Comparison of ENCODE assay signal across 17 mouse cellular contexts in the genomic region with DNA sequence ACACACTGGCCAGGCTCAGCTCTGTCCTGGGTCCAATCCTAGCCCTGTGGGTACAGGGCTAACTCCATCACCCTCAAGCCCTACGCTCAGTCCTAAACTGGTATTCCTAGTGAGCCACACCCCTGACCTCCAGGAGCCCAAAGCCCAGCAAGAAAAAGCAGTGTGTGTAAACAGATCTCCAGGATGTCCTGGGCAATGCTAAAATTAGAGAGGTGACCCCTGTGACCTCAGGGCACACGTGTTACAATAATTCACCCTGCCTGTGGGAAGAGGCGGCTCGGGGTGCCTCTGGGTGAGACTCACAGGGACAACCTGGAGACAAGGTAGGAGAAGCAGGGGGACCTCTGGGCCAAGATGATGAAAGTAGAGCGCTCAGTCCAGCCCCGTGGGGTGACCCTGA. TPM values are rescaled to one million over a fixed set of nuclear protein-coding genes. Genes with fewer than 3 reads are reported as not detected.
DNase-seq lines count a peak whose midpoint lies in the region; ATAC-seq and TF ChIP-seq lines count a peak whose summit lies in the region.
"Had no signal": no experiment of that assay in that cellular context is flagged by ENCODE, and none has a peak within 500 bp of the region (broad histone marks: within the 10 kb centered on the region; RNA-seq: fewer than 3 reads in every experiment).

No protein-coding gene starts in this region.

- no peak overlapping the region for H3K4me3 ChIP-seq in intestine, embryonic 15.5 days (replicated peaks)
- H3K4me3 ChIP-seq in intestine, embryonic 16.5 days (ENCODE audit: low read length) = no peak overlapping the region
- no peak overlapping the region for H3K4me3 ChIP-seq in thymus, adult 2 months (ENCODE audit: control insufficient read depth, insufficient read depth, low read length)
- H3K4me3 ChIP-seq: forebrain, embryonic 15.5 days; limb, embryonic 15.5 days had no signal

- WGBS in intestine, embryonic 15.5 days = 45% methylated on average over 6 of the region's 6 CpGs
- 52% methylated on average over 6 of the region's 6 CpGs for WGBS in intestine, embryonic 16.5 days
- 73% methylated on average over 6 of the region's 6 CpGs for WGBS in thymus, adult 2 months

- TF ChIP-seq CTCF in thymus, adult 2 months (IDR thresholded peaks at IDR 0.05; ENCODE audit: borderline replicate concordance, control insufficient read depth, extremely low read depth, insufficient read depth, low read length, poor library complexity) = no peak

- H3K9ac ChIP-seq in intestine, embryonic 15.5 days = no peak overlapping the region
- no peak overlapping the region for H3K9ac ChIP-seq in intestine, embryonic 16.5 days (ENCODE audit: low read depth, low read length)
- H3K9ac ChIP-seq: forebrain, embryonic 15.5 days; limb, embryonic 15.5 days had no signal

- peaks cover 36% of the 10 kb centered on the region for H3K4me1 ChIP-seq in intestine, embryonic 15.5 days (replicated peaks)
- peaks cover 45% of the 10 kb centered on the region for H3K4me1 ChIP-seq in intestine, embryonic 16.5 days (ENCODE audit: control insufficient read depth, insufficient read depth, low read length)
- H3K4me1 ChIP-seq in thymus, adult 2 months (replicated peaks; ENCODE audit: control insufficient read depth, insufficient read depth, low read length) = no peaks in the 10 kb centered on the region
- H3K4me1 ChIP-seq: forebrain, embryonic 15.5 days had no signal

- H3K9me3 ChIP-seq in intestine, embryonic 15.5 days = no peaks in the 10 kb centered on the region
- no peaks in the 10 kb centered on the region for H3K9me3 ChIP-seq in intestine, embryonic 16.5 days (ENCODE audit: control insufficient read depth, low read length)
- H3K9me3 ChIP-seq: forebrain, embryonic 15.5 days; limb, embryonic 15.5 days had no signal

- peak; percentile 57 to 74 for DNase-seq in adrenal gland, adult (ENCODE audit: inconsistent age in 2 of 2, low spot score in 1 of 2)
- no peak for DNase-seq in adrenal gland, postnatal 4 days (ENCODE audit: low spot score in 2 of 2)
- DNase-seq in lung, postnatal 36 days = peak; percentile 51
- DNase-seq in lung, postnatal 4 days = no peak
- peak; percentile 63 for DNase-seq in yolk sac, embryonic 10.5 days (ENCODE audit: low spot score)
- DNase-seq in thymus, adult 2 months = no peak
- DNase-seq: heart, postnatal 10 days; midbrain, embryonic 14.5 days; right cerebral cortex, postnatal 25 days; thymus, postnatal 25 days had no signal

- no peak for ATAC-seq in intestine, embryonic 15.5 days
- ATAC-seq in intestine, embryonic 16.5 days = no peak
- ATAC-seq: activated CD4-positive, CD25-positive, alpha-beta regulatory T cell, adult 4 months; forebrain, embryonic 15.5 days; hindbrain, embryonic 16.5 days had no signal

- no peaks in the 10 kb centered on the region for H3K36me3 ChIP-seq in intestine, embryonic 15.5 days
- H3K36me3 ChIP-seq in intestine, embryonic 16.5 days (ENCODE audit: control insufficient read depth, insufficient read depth, low read length) = no peaks in the 10 kb centered on the region
- H3K36me3 ChIP-seq in thymus, adult 2 months (ENCODE audit: control insufficient read depth, insufficient read depth, low read length) = no peaks in the 10 kb centered on the region
- H3K36me3 ChIP-seq: forebrain, embryonic 15.5 days; limb, embryonic 15.5 days had no signal

- no peak for TF ChIP-seq POLR2A in thymus, adult 2 months (IDR thresholded peaks at IDR 0.05; ENCODE audit: control insufficient read depth, extremely low read depth, insufficient read depth, low read length, poor library complexity)

- peak overlapping the region; percentile 4; the same call in 1 of the 2 replicates for H3K27ac ChIP-seq in intestine, embryonic 15.5 days
- no peak overlapping the region; the same call in 1 of the 2 replicates for H3K27ac ChIP-seq in intestine, embryonic 16.5 days (ENCODE audit: low read length)
- H3K27ac ChIP-seq in thymus, adult 2 months (ENCODE audit: control insufficient read depth, insufficient read depth, low read length) = no peak overlapping the region
- H3K27ac ChIP-seq: forebrain, embryonic 15.5 days; limb, embryonic 15.5 days had no signal

- H3K4me2 ChIP-seq in intestine, embryonic 15.5 days (replicated peaks) = no peak overlapping the region
- H3K4me2 ChIP-seq in intestine, embryonic 16.5 days (ENCODE audit: low read depth, low read length) = no peak overlapping the region
- H3K4me2 ChIP-seq: forebrain, embryonic 15.5 days; limb, embryonic 15.5 days had no signal

- H3K27me3 ChIP-seq in intestine, embryonic 15.5 days (replicated peaks) = no peaks in the 10 kb centered on the region
- H3K27me3 ChIP-seq in intestine, embryonic 16.5 days (replicated peaks; ENCODE audit: control insufficient read depth, insufficient read depth, low read length) = no peaks in the 10 kb centered on the region
- H3K27me3 ChIP-seq in thymus, adult 2 months (ENCODE audit: control insufficient read depth, insufficient read depth, low read length) = no peaks in the 10 kb centered on the region
- H3K27me3 ChIP-seq: forebrain, embryonic 15.5 days; limb, embryonic 15.5 days had no signal

RNA-seq across cellular contexts. Expression of a gene that starts 6.8 kb away (rescaled TPM):
- total RNA-seq in adrenal gland, postnatal 4 days (2021) = 10 to 100 TPM; 29.4 to 37.0 TPM
- polyA plus RNA-seq in intestine, embryonic 15.5 days (2015; fragmentation: Nextera tagmentation; extraction: Ambion mirVana) = 57.0 and 66.9 TPM in 2 replicates
- 86.3 and 92.1 TPM in 2 replicates for polyA plus RNA-seq in intestine, embryonic 16.5 days (2015; fragmentation: Nextera tagmentation; extraction: Ambion mirVana)
- 12.7 and 13.7 TPM in 2 replicates for polyA plus RNA-seq in thymus, adult 2 months (2012; rRNA removed)

RNA-seq across cellular contexts. Expression of a gene that starts 28.0 kb away (rescaled TPM):
- total RNA-seq in adrenal gland, postnatal 4 days (2021) = 10 to 100 TPM; 18.6 to 18.7 TPM
- 0.44 and 0.72 TPM in 2 replicates for polyA plus RNA-seq in intestine, embryonic 15.5 days (2015; fragmentation: Nextera tagmentation; extraction: Ambion mirVana)
- polyA plus RNA-seq in intestine, embryonic 16.5 days (2015; fragmentation: Nextera tagmentation; extraction: Ambion mirVana) = 0.98 and 1.2 TPM in 2 replicates
- polyA plus RNA-seq in thymus, adult 2 months (2012; rRNA removed) = 0.19 and 0.38 TPM in 2 replicates
- total RNA-seq: heart, postnatal 10 days had no signal
- polyA plus RNA-seq: activated CD4-positive, CD25-positive, alpha-beta regulatory T cell, adult 4 months; forebrain, embryonic 15.5 days; hindbrain, embryonic 16.5 days; limb, embryonic 15.5 days; midbrain, embryonic 14.5 days; neural tube, embryonic 11.5 days had no signal

Comparison
In these comparisons a context has a peak if more than half of its experiments do, and no peak if none do; other contexts are left out.
1. DNase-seq: peak in adrenal gland, adult (2 of 2), lung, postnatal 36 days (single experiment) and yolk sac, embryonic 10.5 days (single experiment); none in adrenal gland, postnatal 4 days (0 of 2), lung, postnatal 4 days (0 of 2) and thymus, adult 2 months (single experiment).